Mouse (Mus musculus) T-helper 2 cell (primary cell): ENCODE results near the gene Etfb.

Source experiments
- in situ Hi-C: fragments of 300-600 bp; cut with MboI, MseI; formaldehyde crosslinking; loops from one replicate; pipeline ENCODE4 v1.15.1; 2025; ENCODE audit warnings: high pct_unique_total_duplicates

The Etfb gene

DNA sequence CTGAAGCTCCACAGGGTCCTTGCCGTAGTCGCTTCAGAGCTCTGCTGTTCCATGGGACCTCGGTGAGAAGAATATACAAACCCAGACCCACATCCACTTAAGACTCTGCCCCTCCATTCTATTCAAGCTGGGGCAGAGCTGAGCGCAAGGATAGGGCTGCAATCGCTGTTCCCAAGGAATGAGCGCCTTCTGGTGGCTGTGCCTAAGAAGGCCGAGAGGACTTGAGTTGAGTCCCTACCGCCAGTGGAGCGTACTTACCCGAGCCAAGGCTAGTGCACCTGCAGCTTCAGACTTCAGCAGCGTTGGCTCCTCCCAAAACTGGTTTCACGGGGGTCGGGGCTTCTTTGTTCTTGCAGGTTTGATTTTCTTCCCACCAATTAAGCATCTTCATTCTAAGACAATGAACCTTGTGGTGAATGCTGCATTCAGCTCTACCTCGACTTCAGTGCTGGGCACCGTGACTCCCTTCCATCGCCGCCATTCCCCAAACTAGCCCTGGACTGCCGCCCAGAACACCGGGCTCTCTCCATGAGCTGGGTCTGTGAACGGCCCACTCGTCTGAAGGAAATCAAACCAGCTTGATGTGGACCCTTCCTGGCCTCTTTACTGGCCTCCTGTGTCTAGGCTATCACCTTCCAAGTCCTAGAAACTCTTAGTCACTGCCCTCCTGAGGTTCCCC, 51.6 kb downstream of the Etfb start:
- in situ Hi-C loops: no loop called here
